Mouse (Mus musculus) T-helper 1 cell (primary cell): ENCODE results near the gene Nnmt.

ENCODE experiments used
- in situ Hi-C: fragments of 300-600 bp; cut with MboI, MseI; formaldehyde crosslinking; loops from one replicate; pipeline ENCODE4 v1.15.1; 2025; ENCODE audit warnings: high pct_unique_total_duplicates

The Nnmt gene

DNA sequence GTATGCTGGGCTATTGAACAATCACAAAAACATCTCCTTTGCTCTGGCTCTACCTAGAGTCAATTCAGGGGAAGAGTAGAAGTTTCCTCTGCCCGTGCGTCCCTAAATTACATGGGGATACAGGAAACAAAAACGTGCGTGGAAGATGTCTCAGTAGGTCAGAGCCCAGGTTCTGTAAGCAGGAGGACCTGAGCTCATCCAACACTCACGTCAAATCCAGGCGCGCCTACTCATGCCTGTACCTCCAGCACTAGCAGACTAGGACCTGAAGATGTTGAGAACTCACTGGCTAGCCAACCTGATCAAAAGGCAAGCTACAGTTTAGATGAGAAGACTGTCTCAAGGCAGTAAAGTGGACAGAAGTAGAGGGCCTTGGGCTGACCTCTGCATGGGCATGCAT is 32.2 kb upstream of the Nnmt start:
- in situ Hi-C loops: no loop called here

DNA sequence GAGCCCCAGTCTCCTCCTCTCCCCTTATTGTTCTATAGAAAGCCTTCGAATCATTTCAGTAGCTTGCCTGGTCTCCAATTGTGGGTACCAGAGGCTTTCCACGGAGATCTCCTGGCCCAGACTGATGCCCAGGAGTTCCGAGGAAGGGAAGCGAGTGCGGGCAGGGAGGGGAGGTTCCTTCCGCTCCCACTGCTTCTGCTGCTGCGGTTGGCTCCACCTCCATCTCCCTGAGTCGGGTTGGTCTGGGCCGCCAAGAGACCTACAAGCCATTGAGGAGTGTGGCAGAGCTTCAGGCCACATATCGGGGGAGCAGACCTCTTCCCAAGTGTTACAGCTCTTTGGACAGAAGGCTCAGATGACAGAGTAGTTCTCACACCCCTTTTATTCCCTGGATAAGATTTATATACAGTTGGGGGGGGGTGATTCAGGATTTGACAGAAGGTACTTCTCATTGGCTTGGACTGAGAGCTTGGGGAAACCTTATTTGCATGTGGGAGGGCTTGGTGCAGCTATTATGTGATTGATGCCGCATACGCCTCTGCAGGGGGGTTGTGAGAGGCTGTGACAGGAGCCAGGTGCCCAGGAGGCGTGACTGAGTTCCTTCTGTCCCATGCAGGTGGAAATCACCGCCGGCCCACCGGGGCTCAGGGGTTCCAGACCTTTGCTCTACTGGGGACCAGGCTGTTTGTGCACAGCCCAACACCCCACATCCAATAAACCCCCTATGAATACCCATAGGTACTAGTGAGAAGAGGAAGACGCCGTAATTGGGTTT is 30.8 kb upstream of the Nnmt start:
- in situ Hi-C loops: no loop called here

DNA sequence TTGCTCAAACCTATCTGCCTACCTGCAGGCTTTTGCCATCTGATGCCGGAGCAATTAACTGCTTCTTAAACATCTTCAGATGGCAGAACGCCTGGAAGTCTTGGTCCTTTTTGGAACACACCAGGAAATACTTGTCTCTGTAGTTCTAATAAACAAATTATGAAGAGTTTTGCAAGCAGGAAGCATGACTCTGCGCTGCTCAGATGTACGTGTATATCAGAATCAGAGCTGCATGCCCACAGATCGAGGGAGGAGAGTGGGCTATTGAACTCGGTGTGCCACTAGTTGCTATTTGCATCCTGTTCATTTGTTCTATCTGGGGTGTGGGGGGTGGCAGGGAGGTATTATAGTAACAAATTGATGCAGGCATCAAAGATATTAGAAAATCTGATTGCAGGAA is 28.2 kb upstream of the Nnmt start:
- in situ Hi-C loops: no loop called here

DNA sequence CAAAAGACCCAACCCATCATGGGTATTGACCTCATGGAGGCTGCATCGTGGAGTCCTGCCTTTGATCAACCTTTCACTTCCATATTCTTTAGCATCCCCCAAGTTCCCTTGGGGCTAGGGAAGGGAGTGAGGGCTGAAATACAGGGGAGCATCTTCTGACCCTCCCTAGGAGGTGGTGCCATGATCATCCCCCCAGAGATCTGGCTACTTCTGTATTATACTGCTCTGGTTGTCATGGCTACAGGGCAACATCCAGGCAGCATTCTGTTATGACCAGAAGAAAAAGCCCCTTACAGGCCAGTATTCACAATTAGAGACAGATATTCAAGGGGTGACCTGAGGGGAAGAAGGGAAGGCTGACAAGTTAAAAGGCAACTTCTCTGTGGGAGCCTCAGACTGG is 14.3 kb upstream of the Nnmt start:
- in situ Hi-C loops: loop anchor here (10.0 kb wide), 1 partner anchor 364 kb away; no protein-coding TSS in a partner anchor

DNA sequence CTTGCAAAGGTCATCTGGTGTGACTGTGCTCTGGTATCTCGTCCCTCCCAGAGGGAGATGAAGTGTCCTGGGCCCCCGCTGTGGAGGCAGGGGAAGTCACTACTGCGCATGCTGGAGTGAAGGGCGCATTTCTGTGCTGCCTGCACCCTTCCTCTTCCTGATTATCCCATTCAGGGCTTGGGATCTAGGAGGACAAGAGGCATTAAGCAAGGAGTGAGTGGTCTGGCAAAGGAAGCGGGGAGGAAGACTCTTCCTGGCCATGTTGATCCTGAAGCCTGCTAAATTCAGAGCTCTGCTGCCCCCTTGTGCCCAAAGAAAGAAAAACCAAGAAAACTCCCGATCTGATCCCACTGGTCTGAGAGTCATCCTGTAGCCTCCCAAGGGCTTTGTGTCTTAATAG is 13.6 kb upstream of the Nnmt start:
- in situ Hi-C loops: loop anchor here (10.0 kb wide), 1 partner anchor 364 kb away; no protein-coding TSS in a partner anchor

DNA sequence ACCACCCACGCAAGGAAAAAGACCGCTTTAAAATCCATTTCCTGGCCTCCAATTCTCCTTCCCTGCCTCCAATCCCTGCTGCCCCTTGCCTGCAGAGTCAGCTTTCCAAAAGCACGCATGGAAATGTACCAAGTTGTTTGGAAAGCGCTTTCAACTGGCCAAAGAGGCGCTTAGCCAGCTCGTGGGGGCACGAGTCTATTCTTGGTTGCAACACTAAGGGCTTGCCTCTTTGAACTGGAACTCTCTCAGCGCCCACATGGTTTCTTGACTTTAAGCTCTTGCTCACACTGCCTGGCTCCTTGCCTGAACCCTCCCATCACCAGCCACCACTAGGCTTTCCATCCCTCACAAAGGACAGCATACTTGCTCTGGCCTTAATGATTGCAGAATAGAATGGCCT is 13.2 kb upstream of the Nnmt start:
- in situ Hi-C loops: loop anchor here (10.0 kb wide), 1 partner anchor 363 kb away; no protein-coding TSS in a partner anchor

DNA sequence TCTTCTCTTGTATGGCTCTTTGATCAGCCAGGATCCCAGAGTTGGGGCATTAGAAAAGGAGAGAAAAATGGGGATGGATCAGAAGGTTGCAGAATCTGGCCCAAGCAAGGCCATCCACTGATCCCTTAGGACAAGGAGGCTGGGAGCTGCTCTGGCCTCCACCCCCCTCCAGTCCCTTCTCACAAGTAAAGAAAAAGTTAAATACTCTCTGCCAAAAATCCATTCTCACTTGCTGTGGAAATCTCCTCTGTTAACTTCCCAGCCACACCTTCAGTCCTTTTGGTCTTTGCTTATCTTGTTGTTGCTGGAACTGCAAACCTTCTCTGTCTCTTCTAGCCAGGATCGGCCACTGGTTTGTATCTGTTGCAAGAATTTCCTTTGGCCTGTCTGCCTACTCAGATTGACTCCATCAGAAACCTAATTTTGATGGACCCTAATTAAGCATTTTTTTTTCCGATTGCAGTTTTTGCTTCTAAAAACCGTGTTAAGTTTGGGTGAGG is 12.6 kb upstream of the Nnmt start:
- in situ Hi-C loops: loop anchor here (10.0 kb wide), 1 partner anchor 363 kb away; no protein-coding TSS in a partner anchor

DNA sequence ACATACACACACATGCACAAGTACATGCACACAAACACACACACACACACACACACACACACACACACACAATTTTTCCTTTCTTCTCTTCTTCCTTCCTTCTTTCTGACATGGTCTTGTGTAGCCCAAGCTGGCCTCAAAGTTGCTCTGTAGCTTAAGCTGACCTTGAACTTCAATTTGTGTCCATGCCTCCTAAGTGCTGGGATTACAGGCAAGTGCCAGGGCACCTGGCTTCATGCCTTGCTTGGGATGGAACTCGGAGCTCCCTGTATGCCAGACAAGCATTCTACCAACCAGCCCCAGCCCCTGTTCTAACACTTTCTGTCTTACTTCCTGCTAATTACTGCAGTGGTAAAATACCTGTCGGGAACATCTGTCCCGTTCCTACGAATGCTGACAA is 8.3 kb upstream of the Nnmt start:
- in situ Hi-C loops: loop anchor here (10.0 kb wide), 1 partner anchor 358 kb away; no protein-coding TSS in a partner anchor

DNA sequence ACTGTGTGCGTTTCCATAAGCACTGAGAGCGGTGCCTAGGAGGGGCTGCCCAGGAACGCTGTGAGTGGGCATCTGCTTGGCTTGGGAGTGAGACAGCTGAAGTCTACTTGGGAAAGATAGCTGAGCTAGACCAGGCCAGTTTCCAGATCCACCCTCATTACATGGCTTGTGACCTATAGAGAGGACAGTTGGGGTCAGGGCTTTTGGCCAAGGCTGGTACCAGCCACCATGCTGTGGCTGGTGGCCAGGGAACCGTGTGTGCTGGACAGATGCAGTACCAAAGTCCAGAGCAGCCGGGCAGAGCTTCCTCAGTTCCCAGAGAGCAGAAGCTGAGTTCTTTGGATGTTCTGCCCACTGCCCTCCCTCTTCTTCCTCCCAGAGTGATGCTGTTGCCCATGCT is 7.6 kb upstream of the Nnmt start:
- in situ Hi-C loops: loop anchor here (10.0 kb wide), 1 partner anchor 358 kb away; no protein-coding TSS in a partner anchor

DNA sequence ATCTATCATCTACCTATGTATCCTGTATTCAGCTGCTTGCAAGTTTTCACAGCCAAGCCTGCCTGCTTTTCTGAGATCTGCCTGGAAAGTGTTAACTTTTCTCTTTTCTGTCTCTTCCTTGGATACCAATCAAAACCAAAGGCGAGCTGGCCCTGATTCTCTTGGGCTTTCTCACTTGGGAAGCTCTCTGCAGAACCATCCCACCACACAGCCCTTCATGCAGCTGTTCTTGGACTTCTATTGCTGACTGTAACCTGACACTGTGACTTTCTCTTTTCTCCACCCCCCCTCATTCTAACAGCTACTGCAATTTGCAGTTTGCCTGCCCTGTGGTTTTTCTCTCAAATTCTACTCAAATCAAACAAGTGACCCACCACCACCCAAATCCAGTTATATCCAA is 6.1 kb upstream of the Nnmt start:
- in situ Hi-C loops: loop anchor here (10.0 kb wide), 1 partner anchor 356 kb away; no protein-coding TSS in a partner anchor

DNA sequence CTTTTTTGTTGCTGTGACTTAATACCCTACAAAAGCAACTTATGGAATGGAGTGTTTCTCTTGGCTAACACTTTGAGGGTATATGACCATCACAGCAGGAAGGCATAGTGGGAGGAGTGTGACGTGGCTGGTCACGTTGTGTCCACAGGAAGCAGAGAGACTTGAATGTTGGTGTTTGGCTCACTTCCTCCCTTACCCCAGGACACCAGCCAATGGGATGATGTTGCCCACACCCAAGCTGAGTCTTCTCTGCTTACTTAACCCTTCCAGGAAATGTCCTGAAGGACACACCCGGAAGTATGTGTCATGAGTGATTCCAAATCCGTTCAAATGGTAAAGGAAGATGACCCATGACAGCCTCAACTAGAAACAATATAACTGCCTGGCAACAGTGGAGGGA is 4.8 kb upstream of the Nnmt start:
- in situ Hi-C loops: loop anchor here (10.0 kb wide), 1 partner anchor 355 kb away; no protein-coding TSS in a partner anchor

DNA sequence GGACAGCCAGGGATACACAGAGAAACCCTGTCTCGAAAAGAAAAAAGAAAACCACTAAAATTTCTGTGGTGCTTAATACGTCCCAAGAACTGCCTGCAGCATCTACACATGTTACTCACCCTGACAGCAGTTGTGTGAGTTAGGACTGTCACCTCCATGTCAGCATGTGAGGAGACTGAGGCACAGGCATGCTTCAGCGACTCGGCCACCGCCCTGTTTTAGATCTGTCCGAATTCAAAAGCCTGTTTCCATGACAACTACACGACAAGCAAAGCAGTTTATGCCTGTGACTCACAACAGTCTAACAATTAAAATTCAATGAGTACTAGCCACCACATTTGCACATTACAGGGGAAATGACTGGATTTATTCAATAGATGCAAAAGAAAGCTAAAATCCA is 2.5 kb upstream of the Nnmt start:
- in situ Hi-C loops: no loop called here

DNA sequence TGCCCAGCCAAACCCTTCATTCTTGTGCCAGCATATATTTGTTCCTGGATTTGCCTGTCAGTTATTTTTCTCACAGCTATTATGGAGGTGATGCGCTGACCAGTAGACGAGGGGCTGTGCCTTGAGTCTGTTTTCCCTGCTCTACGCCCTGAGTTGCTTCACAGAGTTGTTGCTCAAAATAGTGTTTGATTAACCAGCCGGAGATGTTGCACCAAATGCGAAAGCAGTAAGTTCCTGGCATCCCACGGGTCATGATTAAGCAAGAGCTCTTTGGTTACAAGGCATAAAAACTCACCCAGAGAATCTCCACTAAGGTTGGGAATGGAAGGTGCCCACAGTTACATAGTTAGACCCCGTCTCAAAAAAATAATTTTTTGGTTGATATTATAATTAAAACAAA is 1.2 kb upstream of the Nnmt start:
- in situ Hi-C loops: no loop called here

DNA sequence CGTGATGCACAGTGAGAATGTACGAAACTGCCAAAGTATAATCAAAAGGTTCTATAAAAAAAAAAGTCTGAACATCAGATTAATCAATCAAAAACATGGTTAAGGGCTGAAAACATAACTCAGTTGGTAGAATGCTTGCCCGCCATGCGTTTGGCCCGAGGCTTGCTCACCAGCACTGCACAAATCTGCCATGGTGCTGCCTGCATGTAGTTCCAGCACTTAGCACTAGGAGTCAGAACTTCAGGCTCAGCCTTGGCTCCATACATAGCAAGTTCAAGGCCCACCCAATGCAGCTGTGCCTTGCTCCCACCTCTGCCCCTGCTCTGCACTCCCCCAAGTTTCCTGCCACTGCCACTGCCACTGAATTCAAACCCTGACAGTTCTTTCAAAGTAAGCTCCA is 744 bp upstream of the Nnmt start:
- in situ Hi-C loops: no loop called here

DNA sequence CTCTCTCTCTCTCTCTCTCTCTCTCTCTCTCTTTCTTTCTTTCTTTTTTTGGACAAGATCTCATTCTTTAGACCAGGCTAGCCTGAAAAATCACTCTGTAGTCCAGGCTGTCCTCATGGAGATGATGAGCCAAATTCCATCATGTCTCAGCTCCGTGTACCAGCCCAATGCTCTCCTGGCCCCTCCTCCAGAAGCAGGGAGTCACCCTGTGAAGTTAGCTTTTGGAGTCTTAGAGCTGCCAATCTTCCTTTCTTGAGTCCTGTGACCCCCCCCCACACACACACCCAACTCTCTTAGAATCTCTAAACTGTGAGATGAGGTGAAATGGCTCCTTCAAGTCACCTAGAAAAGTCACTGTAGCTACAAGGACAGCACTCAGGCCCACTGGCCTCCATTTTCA is 727 bp downstream of the Nnmt start:
- in situ Hi-C loops: no loop called here

DNA sequence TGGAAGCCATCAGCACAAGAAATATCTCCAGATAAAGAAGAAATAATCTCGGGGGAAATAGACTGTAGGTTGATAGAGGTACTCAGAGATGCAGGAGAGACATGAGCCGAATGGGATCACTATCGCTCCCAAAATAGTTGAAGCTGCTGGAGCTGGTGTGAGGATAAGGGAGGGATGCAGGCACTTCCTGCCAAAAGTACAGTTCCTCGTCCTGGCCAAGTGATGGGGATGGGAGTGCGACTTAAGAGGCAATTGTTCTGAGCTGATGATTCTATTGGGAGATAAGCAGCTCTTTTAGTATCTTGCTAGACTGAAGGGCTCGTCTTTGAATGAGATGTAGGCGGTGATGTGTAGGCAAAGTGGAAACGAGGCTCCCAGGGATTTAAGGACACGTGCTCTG is 4.1 kb downstream of the Nnmt start:
- in situ Hi-C loops: no loop called here

DNA sequence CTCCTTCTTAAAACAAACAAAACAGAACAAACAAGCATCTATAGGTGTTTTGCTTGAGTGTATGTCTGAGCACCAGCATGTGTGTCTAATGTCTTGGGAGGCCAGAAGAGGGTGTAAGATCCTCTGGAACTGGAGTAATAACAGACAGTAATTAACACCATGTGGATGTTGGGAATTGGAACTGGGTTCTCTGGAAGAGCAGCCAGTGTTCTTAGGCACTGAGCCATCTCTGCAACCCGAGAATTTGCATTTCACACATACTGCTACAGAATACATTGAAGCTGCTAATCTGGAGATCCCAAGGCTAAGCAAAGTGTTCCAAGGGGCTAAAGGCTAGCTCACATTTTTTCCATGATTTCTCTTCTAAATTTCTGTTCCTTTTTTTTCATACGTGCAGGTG is 4.9 kb downstream of the Nnmt start:
- in situ Hi-C loops: no loop called here

DNA sequence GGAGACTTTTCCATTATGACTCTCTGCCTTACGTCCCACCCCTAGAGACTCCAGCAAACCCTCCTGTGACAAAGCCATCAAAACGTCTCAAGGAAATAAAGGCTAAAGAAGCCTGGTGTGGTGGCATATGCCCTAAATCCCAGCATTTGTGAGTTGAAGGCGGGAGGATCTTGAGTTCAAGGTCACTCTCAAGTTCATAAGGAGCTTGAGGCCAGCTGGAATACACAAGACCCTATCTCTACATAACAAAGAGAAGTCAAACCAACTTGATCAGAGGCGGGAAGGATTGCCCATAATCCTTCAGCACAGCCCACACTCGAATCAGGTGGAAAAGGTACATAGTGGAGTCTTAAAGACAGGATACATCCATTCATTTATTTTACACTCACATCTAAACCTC is 7.5 kb downstream of the Nnmt start:
- in situ Hi-C loops: loop anchor here (10.0 kb wide), 2 partner anchors 333 to 1883 kb away; no protein-coding TSS in a partner anchor

DNA sequence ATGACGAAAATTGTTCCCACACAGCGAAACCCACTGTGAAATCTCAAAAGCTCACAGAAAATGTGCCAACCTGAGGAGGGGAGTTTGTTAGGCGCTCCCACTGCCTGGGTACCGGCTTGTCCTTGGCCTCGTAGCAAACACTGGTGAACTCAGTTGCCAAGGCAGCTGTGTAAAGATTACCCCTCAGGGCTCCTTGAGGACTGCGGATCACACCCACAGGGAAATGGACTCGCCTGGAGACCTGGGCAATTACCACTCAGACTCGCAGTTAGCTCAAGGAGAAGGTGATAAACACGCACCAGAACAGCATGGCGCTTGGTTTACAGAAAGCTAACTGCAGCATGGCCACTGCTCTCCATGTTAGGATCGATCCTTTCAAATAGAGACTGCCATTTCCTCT is 8.0 kb downstream of the Nnmt start:
- in situ Hi-C loops: loop anchor here (10.0 kb wide), 2 partner anchors 332 to 1882 kb away; no protein-coding TSS in a partner anchor

DNA sequence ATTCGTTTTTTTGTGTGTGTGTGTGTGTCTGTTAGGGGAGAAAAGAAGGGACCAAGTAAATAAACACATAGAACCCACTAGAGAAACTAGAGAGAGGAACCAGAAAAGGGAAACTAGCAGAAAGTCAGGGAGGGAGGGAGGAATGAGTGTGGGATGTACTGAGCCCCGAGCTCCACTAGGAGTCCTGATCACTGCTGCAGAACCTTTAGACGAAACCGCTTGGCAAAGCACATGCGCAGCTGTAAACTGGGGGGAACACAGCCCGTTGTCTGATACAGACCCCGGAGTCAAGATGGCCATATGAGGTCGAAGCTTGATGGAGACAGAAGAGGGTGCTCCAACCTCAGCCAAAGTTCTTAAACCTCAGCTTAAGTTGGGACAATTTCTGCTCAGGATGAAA is 11.0 kb downstream of the Nnmt start:
- in situ Hi-C loops: loop anchor here (5.0 to 10.0 kb wide), 3 partner anchors 127 to 1879 kb away; no protein-coding TSS in a partner anchor

DNA sequence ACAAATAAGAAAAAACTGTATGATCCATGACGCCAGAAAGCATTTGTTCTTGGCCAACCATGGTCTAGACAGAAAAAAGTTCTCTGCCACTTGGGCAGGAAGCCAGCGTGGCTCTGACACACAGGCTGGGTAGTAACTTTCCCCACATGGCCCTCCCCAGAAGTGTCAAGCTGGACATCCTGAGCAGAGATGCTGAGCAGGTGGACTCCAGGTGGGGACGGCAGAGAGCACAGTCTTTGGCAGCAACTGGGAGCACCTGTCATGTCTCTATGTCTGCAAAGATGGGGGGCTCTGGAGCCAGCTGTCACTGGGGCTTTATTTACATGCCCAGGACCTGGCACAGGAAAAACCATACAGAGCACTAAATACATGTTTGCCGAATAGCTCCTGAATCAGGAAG is 14.3 kb downstream of the Nnmt start:
- in situ Hi-C loops: loop anchor here (5.0 to 10.0 kb wide), 3 partner anchors 123 to 1876 kb away; no protein-coding TSS in a partner anchor

DNA sequence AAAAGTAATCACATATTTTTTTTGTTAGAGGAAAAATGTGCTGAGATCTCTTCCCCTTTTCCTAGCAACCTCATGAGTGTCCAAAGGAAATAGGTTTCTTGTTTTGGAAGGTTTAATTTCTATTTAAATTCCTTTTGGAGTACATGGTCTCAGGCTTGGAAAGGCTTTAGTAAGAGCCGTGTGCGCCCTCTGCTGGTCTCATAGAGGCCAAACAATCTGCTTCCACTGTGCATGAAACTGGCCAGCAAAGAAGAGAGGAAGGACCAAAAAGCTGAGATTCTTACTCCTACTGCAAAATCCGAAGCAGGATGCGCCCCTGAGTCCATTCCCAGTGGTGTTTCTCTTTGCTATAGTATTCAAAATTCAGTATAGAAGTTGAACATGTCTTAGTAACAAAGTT is 18.6 kb downstream of the Nnmt start:
- in situ Hi-C loops: loop anchor here (10.0 kb wide), 1 partner anchor 262 kb away; no protein-coding TSS in a partner anchor

DNA sequence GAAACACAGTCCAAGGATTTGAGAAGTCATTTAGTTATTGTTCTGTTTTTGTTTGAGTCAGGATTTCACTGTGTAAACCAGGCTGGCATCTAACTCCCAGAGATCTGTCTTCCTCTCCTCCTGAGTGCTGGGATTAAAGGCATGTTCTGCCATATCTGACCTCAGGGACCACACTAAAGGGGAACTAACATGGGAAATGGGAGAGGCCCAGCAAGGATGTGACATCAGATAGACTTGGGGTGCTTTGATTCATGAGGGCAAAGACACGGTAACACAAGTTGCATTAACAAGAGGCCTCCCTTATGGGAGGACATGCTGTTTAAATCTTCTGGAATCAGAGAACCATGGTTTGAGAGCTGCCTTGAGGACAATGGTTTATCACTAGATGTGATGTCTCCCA is 24.1 kb downstream of the Nnmt start:
- in situ Hi-C loops: loop anchor here (10.0 kb wide), 1 partner anchor 256 kb away; no protein-coding TSS in a partner anchor
